Mouse (Mus musculus): Measurements from ENCODE around the gene Amigo1. TPM values are rescaled to one million over a fixed set of nuclear protein-coding genes. Genes with fewer than 3 reads are reported as not detected.

Amigo1 gene
- polyA plus RNA-seq, 1 experiment from 2014 or later: 11.8 TPM

- no peak overlapping the region for H3K4me3 ChIP-seq (ENCODE audit: low read depth, low read length)
- no peak overlapping the region for H3K4me2 ChIP-seq (ENCODE audit: low read length)
- H3K9me3 ChIP-seq (replicated peaks; ENCODE audit: control insufficient read depth, low read length, poor library complexity, severe bottlenecking): no peaks in the 10 kb centered on the region
- no peaks in the 10 kb centered on the region for H3K27me3 ChIP-seq (ENCODE audit: control insufficient read depth, insufficient read depth, low read depth, low read length)
- H3K9ac ChIP-seq (ENCODE audit: low read depth, low read length): no peak overlapping the region
- H3K4me1 ChIP-seq (ENCODE audit: control insufficient read depth, insufficient read depth, low read length): peaks cover 13% of the 10 kb centered on the region
- no peak for ATAC-seq
- H3K36me3 ChIP-seq (ENCODE audit: control insufficient read depth, insufficient read depth, low read length): no peaks in the 10 kb centered on the region
- no peak overlapping the region for H3K27ac ChIP-seq (ENCODE audit: low read length)
- 81% methylated on average over 7 of the region's 7 CpGs for WGBS
These were observed 7.1 kb upstream of the Amigo1 start for GRCm38 (mm10) chr3:108178756-108179715.

DNA sequence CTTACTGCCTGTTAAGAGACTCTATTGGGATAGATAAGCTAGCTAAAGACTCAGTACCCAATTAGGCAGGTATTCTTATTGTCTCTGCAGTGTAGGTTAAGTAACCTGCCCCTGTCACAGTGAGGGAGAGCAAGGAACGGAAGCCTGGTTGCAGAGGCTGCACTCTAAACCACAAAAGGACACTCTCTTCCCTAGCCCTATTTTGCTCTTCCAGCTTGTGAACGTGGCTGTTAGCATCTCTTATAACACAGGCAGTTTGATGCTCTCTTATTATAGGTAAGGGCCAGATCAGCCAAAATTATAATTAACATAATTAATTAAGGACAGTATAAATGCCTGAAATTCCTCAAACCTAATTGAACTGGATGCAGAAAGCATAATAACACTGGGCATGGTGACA, 5.6 kb upstream of the Amigo1 start:
- Histone ChIP-seq H3K4me2 (ENCODE audit: low read length) (no peak overlapping the region), H3K4me1 (ENCODE audit: control insufficient read depth, insufficient read depth, low read length) (peaks cover 5% of the 10 kb centered on the region), H3K27ac (ENCODE audit: low read length) (no peak overlapping the region), H3K27me3 (ENCODE audit: control insufficient read depth, insufficient read depth, low read depth, low read length) (no peaks in the 10 kb centered on the region; the same call in 1 of the 2 replicates), H3K4me3 (ENCODE audit: low read depth, low read length) (no peak overlapping the region), H3K9me3 (replicated peaks; ENCODE audit: control insufficient read depth, low read length, poor library complexity, severe bottlenecking) (no peaks in the 10 kb centered on the region), H3K9ac (ENCODE audit: low read depth, low read length) (no peak overlapping the region), H3K36me3 (ENCODE audit: control insufficient read depth, insufficient read depth, low read length) (no peaks in the 10 kb centered on the region)
- whole genome bisulfite sequencing: 49% methylated on average over 2 of the region's 2 CpGs
- ATAC-seq: no peak

DNA sequence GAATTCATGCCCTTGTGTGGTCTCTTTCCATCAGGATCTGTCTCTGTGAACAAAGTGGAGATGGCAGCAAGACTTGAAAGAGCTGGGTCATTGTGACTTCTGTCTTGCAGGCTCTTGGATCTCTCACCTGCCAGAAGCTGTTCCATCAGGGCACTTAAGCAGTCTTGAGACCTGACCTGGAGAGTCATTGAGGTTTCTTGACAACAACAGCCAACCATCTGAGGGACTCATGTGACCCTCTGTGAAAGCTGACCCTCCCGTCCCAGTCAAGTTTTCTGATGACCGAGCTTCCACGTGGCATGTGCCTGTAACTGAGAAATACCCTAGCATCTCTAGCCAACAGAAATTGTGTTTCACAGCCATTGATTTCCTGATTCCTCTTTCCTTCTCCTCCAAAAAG, 1.4 kb upstream of the Amigo1 start:
- no peak overlapping the region for H3K27ac ChIP-seq (ENCODE audit: low read length)
- 80% methylated on average over 3 of the region's 3 CpGs for WGBS
- no peak for ATAC-seq

GRCm38 (mm10) chr3:108185460-108186097, 556 bp upstream of the Amigo1 start:
- H3K27me3 ChIP-seq (ENCODE audit: control insufficient read depth, insufficient read depth, low read depth, low read length): no peaks in the 10 kb centered on the region; the same call in 1 of the 2 replicates
- H3K4me1 ChIP-seq (ENCODE audit: control insufficient read depth, insufficient read depth, low read length): peaks cover 24% of the 10 kb centered on the region
- H3K4me2 ChIP-seq (ENCODE audit: low read length): peak overlapping the region; percentile 88
- ATAC-seq: peak; percentile 44; the same call in 1 of the 2 replicates
- no peaks in the 10 kb centered on the region for H3K9me3 ChIP-seq (replicated peaks; ENCODE audit: control insufficient read depth, low read length, poor library complexity, severe bottlenecking)
- peak overlapping the region; percentile 67; the same call in 1 of the 2 replicates for H3K27ac ChIP-seq (ENCODE audit: low read length)
- H3K4me3 ChIP-seq (ENCODE audit: low read depth, low read length): peak overlapping the region; percentile 89
- H3K36me3 ChIP-seq (ENCODE audit: control insufficient read depth, insufficient read depth, low read length): peaks cover 4% of the 10 kb centered on the region
- H3K9ac ChIP-seq (ENCODE audit: low read depth, low read length): peak overlapping the region; percentile 90
- 4% methylated on average over 16 of the region's 16 CpGs for WGBS

More for the DNA sequence above, 1.4 kb upstream of the Amigo1 start:
- no peak overlapping the region for H3K9ac ChIP-seq (ENCODE audit: low read depth, low read length)
- no peaks in the 10 kb centered on the region; the same call in 1 of the 2 replicates for H3K27me3 ChIP-seq (ENCODE audit: control insufficient read depth, insufficient read depth, low read depth, low read length)
- no peak overlapping the region for H3K4me3 ChIP-seq (ENCODE audit: low read depth, low read length)
- H3K9me3 ChIP-seq (replicated peaks; ENCODE audit: control insufficient read depth, low read length, poor library complexity, severe bottlenecking): no peaks in the 10 kb centered on the region
- H3K36me3 ChIP-seq (ENCODE audit: control insufficient read depth, insufficient read depth, low read length): peaks cover 4% of the 10 kb centered on the region
- no peak overlapping the region for H3K4me2 ChIP-seq (ENCODE audit: low read length)
- peaks cover 24% of the 10 kb centered on the region for H3K4me1 ChIP-seq (ENCODE audit: control insufficient read depth, insufficient read depth, low read length)

DNA sequence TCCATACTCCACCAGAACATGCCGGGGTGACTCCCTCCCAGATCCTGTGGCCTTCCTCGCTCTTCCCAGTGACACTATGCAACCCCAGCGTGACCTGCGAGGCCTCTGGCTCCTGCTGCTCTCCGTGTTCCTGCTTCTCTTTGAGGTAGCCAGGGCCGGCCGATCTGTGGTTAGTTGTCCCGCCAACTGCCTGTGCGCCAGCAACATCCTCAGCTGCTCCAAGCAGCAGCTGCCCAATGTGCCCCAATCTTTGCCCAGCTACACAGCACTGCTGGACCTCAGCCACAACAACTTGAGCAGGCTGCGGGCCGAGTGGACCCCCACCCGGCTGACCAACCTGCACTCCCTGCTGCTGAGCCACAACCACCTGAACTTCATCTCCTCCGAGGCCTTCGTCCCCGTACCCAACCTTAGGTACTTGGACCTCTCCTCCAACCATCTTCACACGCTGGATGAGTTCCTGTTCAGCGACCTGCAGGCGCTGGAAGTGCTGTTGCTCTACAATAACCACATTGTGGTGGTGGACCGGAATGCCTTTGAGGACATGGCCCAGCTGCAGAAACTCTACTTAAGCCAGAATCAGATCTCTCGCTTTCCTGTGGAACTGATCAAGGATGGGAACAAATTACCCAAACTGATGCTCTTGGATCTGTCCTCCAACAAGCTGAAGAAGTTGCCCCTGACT, 1.1 kb downstream of the Amigo1 start:
- H3K36me3 ChIP-seq (ENCODE audit: control insufficient read depth, insufficient read depth, low read length): peaks cover 4% of the 10 kb centered on the region
- H3K4me2 ChIP-seq (ENCODE audit: low read length): peak overlapping the region; percentile 88
- no peaks in the 10 kb centered on the region for H3K9me3 ChIP-seq (replicated peaks; ENCODE audit: control insufficient read depth, low read length, poor library complexity, severe bottlenecking)
- H3K4me3 ChIP-seq (ENCODE audit: low read depth, low read length): peak overlapping the region; percentile 89
- no peaks in the 10 kb centered on the region; the same call in 1 of the 2 replicates for H3K27me3 ChIP-seq (ENCODE audit: control insufficient read depth, insufficient read depth, low read depth, low read length)
- peaks cover 24% of the 10 kb centered on the region for H3K4me1 ChIP-seq (ENCODE audit: control insufficient read depth, insufficient read depth, low read length)
- ATAC-seq: peak; percentile 7; the same call in 1 of the 2 replicates
- H3K27ac ChIP-seq (ENCODE audit: low read length): no peak overlapping the region
- 64% methylated on average over 20 of the region's 20 CpGs for WGBS
- H3K9ac ChIP-seq (ENCODE audit: low read depth, low read length): peak overlapping the region; percentile 90

GRCm38 (mm10) chr3:108188716-108189490, 2.8 kb downstream of the Amigo1 start:
- H3K4me1 ChIP-seq (ENCODE audit: control insufficient read depth, insufficient read depth, low read length): peaks cover 24% of the 10 kb centered on the region
- H3K9ac ChIP-seq (ENCODE audit: low read depth, low read length): no peak overlapping the region
- no peaks in the 10 kb centered on the region; the same call in 1 of the 2 replicates for H3K27me3 ChIP-seq (ENCODE audit: control insufficient read depth, insufficient read depth, low read depth, low read length)
- no peaks in the 10 kb centered on the region for H3K9me3 ChIP-seq (replicated peaks; ENCODE audit: control insufficient read depth, low read length, poor library complexity, severe bottlenecking)
- peaks cover 4% of the 10 kb centered on the region for H3K36me3 ChIP-seq (ENCODE audit: control insufficient read depth, insufficient read depth, low read length)
- H3K4me2 ChIP-seq (ENCODE audit: low read length): no peak overlapping the region
- 74% methylated on average over 9 of the region's 9 CpGs for WGBS
- H3K27ac ChIP-seq (ENCODE audit: low read length): no peak overlapping the region
- no peak overlapping the region for H3K4me3 ChIP-seq (ENCODE audit: low read depth, low read length)
- no peak for ATAC-seq

GRCm38 (mm10) chr3:108189897-108190296, 3.8 kb downstream of the Amigo1 start:
- Histone ChIP-seq H3K4me3 (ENCODE audit: low read depth, low read length) (no peak overlapping the region), H3K4me2 (ENCODE audit: low read length) (no peak overlapping the region), H3K4me1 (ENCODE audit: control insufficient read depth, insufficient read depth, low read length) (peaks cover 24% of the 10 kb centered on the region), H3K27me3 (ENCODE audit: control insufficient read depth, insufficient read depth, low read depth, low read length) (no peaks in the 10 kb centered on the region), H3K36me3 (ENCODE audit: control insufficient read depth, insufficient read depth, low read length) (peaks cover 4% of the 10 kb centered on the region), H3K9me3 (replicated peaks; ENCODE audit: control insufficient read depth, low read length, poor library complexity, severe bottlenecking) (no peaks in the 10 kb centered on the region), H3K27ac (ENCODE audit: low read length) (no peak overlapping the region), H3K9ac (ENCODE audit: low read depth, low read length) (no peak overlapping the region)
- ATAC-seq: no peak
- WGBS: 77% methylated on average over 5 of the region's 5 CpGs

DNA sequence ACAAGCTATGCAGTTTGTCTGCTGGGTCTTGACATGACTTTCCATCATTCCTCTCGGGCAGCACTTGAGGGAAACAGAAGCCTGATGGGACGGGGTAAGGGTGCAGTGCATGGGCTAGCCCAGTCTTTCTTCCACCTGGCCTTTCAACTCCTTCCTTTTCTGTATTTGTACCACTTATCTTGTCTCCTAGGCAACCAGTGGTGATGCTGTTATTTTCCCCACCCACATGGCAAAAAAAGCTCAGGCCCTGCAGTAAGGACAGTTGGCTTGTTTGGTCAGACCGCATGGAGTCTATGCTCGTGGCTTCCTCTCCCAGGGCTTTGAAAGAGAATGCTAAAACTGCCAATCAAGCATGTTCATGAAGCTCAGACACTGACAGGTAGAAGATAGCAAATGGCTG, 7.6 kb downstream of the Amigo1 start:
- WGBS: 76% methylated on average over 4 of the region's 4 CpGs
- Histone ChIP-seq H3K36me3 (ENCODE audit: control insufficient read depth, insufficient read depth, low read length) (peaks cover 3% of the 10 kb centered on the region), H3K9ac (ENCODE audit: low read depth, low read length) (no peak overlapping the region), H3K4me2 (ENCODE audit: low read length) (no peak overlapping the region), H3K9me3 (replicated peaks; ENCODE audit: control insufficient read depth, low read length, poor library complexity, severe bottlenecking) (no peaks in the 10 kb centered on the region), H3K4me1 (ENCODE audit: control insufficient read depth, insufficient read depth, low read length) (peaks cover 22% of the 10 kb centered on the region), H3K27me3 (ENCODE audit: control insufficient read depth, insufficient read depth, low read depth, low read length) (no peaks in the 10 kb centered on the region), H3K4me3 (ENCODE audit: low read depth, low read length) (no peak overlapping the region), H3K27ac (ENCODE audit: low read length) (no peak overlapping the region)
- no peak for ATAC-seq
